Mouse (Mus musculus): Measurements from ENCODE around the gene Kcnk2. TPM values are rescaled to one million over a fixed set of nuclear protein-coding genes. Genes with fewer than 3 reads are reported as not detected.

Kcnk2 gene
- total RNA-seq, 2 experiments from 2014 or later: 3.2 to 3.8 TPM

Small RNAs within 50 kb of the gene (microRNA-seq; reads per million reads assigned to microRNA genes)
- gene Gm24092: 0 reads per million in 2 experiments
